Mouse (Mus musculus): ENCODE measurements around the gene Csnk1e. TPM values are rescaled to one million over a fixed set of nuclear protein-coding genes. Genes with fewer than 3 reads are reported as not detected.

Csnk1e gene
- polyA plus RNA-seq, 1 experiment from 2014 or later = 64.3 TPM

GRCm38 (mm10) chr15:79477227-79477626 is 21.9 kb upstream of the Csnk1e start:
- Histone ChIP-seq H3K27me3 (ENCODE audit: control insufficient read depth, insufficient read depth, low read length) (no peaks in the 10 kb centered on the region), H3K4me2 (replicated peaks; ENCODE audit: low read depth, low read length) (no peak overlapping the region), H3K36me3 (ENCODE audit: control insufficient read depth, insufficient read depth, low read length) (no peaks in the 10 kb centered on the region), H3K4me1 (ENCODE audit: control insufficient read depth, insufficient read depth, low read length) (no peaks in the 10 kb centered on the region), H3K4me3 (ENCODE audit: low read depth, low read length) (no peak overlapping the region), H3K9ac (replicated peaks; ENCODE audit: low read depth, low read length) (no peak overlapping the region), H3K27ac (ENCODE audit: low read length) (no peak overlapping the region), H3K9me3 (ENCODE audit: control insufficient read depth, low read depth, low read length) (no peaks in the 10 kb centered on the region)
- no peak for ATAC-seq (ENCODE audit: insufficient number of reproducible peaks, insufficient read depth, low FRiP score, low read depth)
- 40% methylated on average over 6 of the region's 6 CpGs for WGBS

- Histone ChIP-seq H3K4me3 (ENCODE audit: low read depth, low read length) (no peak overlapping the region), H3K36me3 (ENCODE audit: control insufficient read depth, insufficient read depth, low read length) (no peaks in the 10 kb centered on the region), H3K9ac (replicated peaks; ENCODE audit: low read depth, low read length) (no peak overlapping the region), H3K9me3 (ENCODE audit: control insufficient read depth, low read depth, low read length) (no peaks in the 10 kb centered on the region), H3K4me2 (replicated peaks; ENCODE audit: low read depth, low read length) (no peak overlapping the region), H3K4me1 (ENCODE audit: control insufficient read depth, insufficient read depth, low read length) (no peaks in the 10 kb centered on the region), H3K27ac (ENCODE audit: low read length) (no peak overlapping the region), H3K27me3 (ENCODE audit: control insufficient read depth, insufficient read depth, low read length) (no peaks in the 10 kb centered on the region)
- WGBS = 54% methylated on average over 12 of the region's 12 CpGs
- no peak for ATAC-seq (ENCODE audit: insufficient number of reproducible peaks, insufficient read depth, low FRiP score, low read depth)
Observed at GRCm38 (mm10) chr15:79473638-79474355, 18.4 kb upstream of the Csnk1e start.

- ATAC-seq (ENCODE audit: insufficient number of reproducible peaks, insufficient read depth, low FRiP score, low read depth) = no peak
- Histone ChIP-seq H3K27ac (ENCODE audit: low read length) (no peak overlapping the region), H3K9ac (replicated peaks; ENCODE audit: low read depth, low read length) (no peak overlapping the region), H3K4me3 (ENCODE audit: low read depth, low read length) (no peak overlapping the region), H3K9me3 (ENCODE audit: control insufficient read depth, low read depth, low read length) (no peaks in the 10 kb centered on the region), H3K36me3 (ENCODE audit: control insufficient read depth, insufficient read depth, low read length) (no peaks in the 10 kb centered on the region), H3K4me1 (ENCODE audit: control insufficient read depth, insufficient read depth, low read length) (no peaks in the 10 kb centered on the region), H3K27me3 (ENCODE audit: control insufficient read depth, insufficient read depth, low read length) (no peaks in the 10 kb centered on the region), H3K4me2 (replicated peaks; ENCODE audit: low read depth, low read length) (no peak overlapping the region)
- 85% methylated on average over 5 of the region's 5 CpGs for WGBS
Observed at GRCm38 (mm10) chr15:79473042-79473441, 17.7 kb upstream of the Csnk1e start.

GRCm38 (mm10) chr15:79471095-79471494 is 15.7 kb upstream of the Csnk1e start:
- Histone ChIP-seq H3K9ac (replicated peaks; ENCODE audit: low read depth, low read length) (no peak overlapping the region), H3K4me3 (ENCODE audit: low read depth, low read length) (no peak overlapping the region), H3K36me3 (ENCODE audit: control insufficient read depth, insufficient read depth, low read length) (no peaks in the 10 kb centered on the region), H3K4me2 (replicated peaks; ENCODE audit: low read depth, low read length) (no peak overlapping the region; the same call in 1 of the 2 replicates), H3K27ac (ENCODE audit: low read length) (no peak overlapping the region), H3K4me1 (ENCODE audit: control insufficient read depth, insufficient read depth, low read length) (no peaks in the 10 kb centered on the region), H3K27me3 (ENCODE audit: control insufficient read depth, insufficient read depth, low read length) (no peaks in the 10 kb centered on the region), H3K9me3 (ENCODE audit: control insufficient read depth, low read depth, low read length) (no peaks in the 10 kb centered on the region)
- 42% methylated on average over 10 of the region's 10 CpGs for WGBS
- ATAC-seq (ENCODE audit: insufficient number of reproducible peaks, insufficient read depth, low FRiP score, low read depth) = no peak

GRCm38 (mm10) chr15:79470583-79470982 is 15.2 kb upstream of the Csnk1e start:
- no peak overlapping the region for H3K27ac ChIP-seq (ENCODE audit: low read length)
- no peaks in the 10 kb centered on the region for H3K27me3 ChIP-seq (ENCODE audit: control insufficient read depth, insufficient read depth, low read length)
- no peak for ATAC-seq (ENCODE audit: insufficient number of reproducible peaks, insufficient read depth, low FRiP score, low read depth)
- H3K36me3 ChIP-seq (ENCODE audit: control insufficient read depth, insufficient read depth, low read length) = no peaks in the 10 kb centered on the region
- no peaks in the 10 kb centered on the region for H3K9me3 ChIP-seq (ENCODE audit: control insufficient read depth, low read depth, low read length)
- 0 out of 2 replicates have a peak overlapping the region, but pooled peaks have one; percentile 11 for H3K4me3 ChIP-seq (ENCODE audit: low read depth, low read length)
- H3K4me2 ChIP-seq (replicated peaks; ENCODE audit: low read depth, low read length) = peak overlapping the region; percentile 27
- no peak overlapping the region for H3K9ac ChIP-seq (replicated peaks; ENCODE audit: low read depth, low read length)
- H3K4me1 ChIP-seq (ENCODE audit: control insufficient read depth, insufficient read depth, low read length) = no peaks in the 10 kb centered on the region
- WGBS = 29% methylated on average over 17 of the region's 17 CpGs

- Histone ChIP-seq H3K4me1 (ENCODE audit: control insufficient read depth, insufficient read depth, low read length) (no peaks in the 10 kb centered on the region), H3K9me3 (ENCODE audit: control insufficient read depth, low read depth, low read length) (no peaks in the 10 kb centered on the region), H3K4me2 (replicated peaks; ENCODE audit: low read depth, low read length) (no peak overlapping the region), H3K27ac (ENCODE audit: low read length) (no peak overlapping the region), H3K36me3 (ENCODE audit: control insufficient read depth, insufficient read depth, low read length) (no peaks in the 10 kb centered on the region), H3K4me3 (ENCODE audit: low read depth, low read length) (no peak overlapping the region), H3K9ac (replicated peaks; ENCODE audit: low read depth, low read length) (no peak overlapping the region), H3K27me3 (ENCODE audit: control insufficient read depth, insufficient read depth, low read length) (no peaks in the 10 kb centered on the region)
- WGBS = 65% methylated on average over 5 of the region's 5 CpGs
- ATAC-seq (ENCODE audit: insufficient number of reproducible peaks, insufficient read depth, low FRiP score, low read depth) = no peak
Observed at GRCm38 (mm10) chr15:79469577-79469976, 14.2 kb upstream of the Csnk1e start.

- 6% methylated on average over 18 of the region's 18 CpGs for WGBS
- no peak overlapping the region for H3K9ac ChIP-seq (replicated peaks; ENCODE audit: low read depth, low read length)
Observed at GRCm38 (mm10) chr15:79466601-79467286, 11.4 kb upstream of the Csnk1e start.

GRCm38 (mm10) chr15:79456546-79456945 is 1.2 kb upstream of the Csnk1e start:
- Histone ChIP-seq H3K4me1 (ENCODE audit: control insufficient read depth, insufficient read depth, low read length) (0 out of 2 replicates have a peak, but pooled peaks cover 10% of the 10 kb centered on the region), H3K9me3 (ENCODE audit: control insufficient read depth, low read depth, low read length) (no peaks in the 10 kb centered on the region), H3K9ac (replicated peaks; ENCODE audit: low read depth, low read length) (no peak overlapping the region), H3K4me2 (replicated peaks; ENCODE audit: low read depth, low read length) (no peak overlapping the region), H3K27me3 (ENCODE audit: control insufficient read depth, insufficient read depth, low read length) (no peaks in the 10 kb centered on the region), H3K4me3 (ENCODE audit: low read depth, low read length) (no peak overlapping the region), H3K36me3 (ENCODE audit: control insufficient read depth, insufficient read depth, low read length) (no peaks in the 10 kb centered on the region), H3K27ac (ENCODE audit: low read length) (no peak overlapping the region)
- 70% methylated on average over 6 of the region's 6 CpGs for WGBS
- ATAC-seq (ENCODE audit: insufficient number of reproducible peaks, insufficient read depth, low FRiP score, low read depth) = no peak

More at GRCm38 (mm10) chr15:79466601-79467286, 11.4 kb upstream of the Csnk1e start:
- ATAC-seq (ENCODE audit: insufficient number of reproducible peaks, insufficient read depth, low FRiP score, low read depth) = peak; percentile 82; the same call in 1 of the 2 replicates
- H3K4me3 ChIP-seq (ENCODE audit: low read depth, low read length) = no peak overlapping the region
- no peaks in the 10 kb centered on the region for H3K4me1 ChIP-seq (ENCODE audit: control insufficient read depth, insufficient read depth, low read length)
- no peaks in the 10 kb centered on the region for H3K36me3 ChIP-seq (ENCODE audit: control insufficient read depth, insufficient read depth, low read length)
- no peak overlapping the region for H3K27ac ChIP-seq (ENCODE audit: low read length)
- no peak overlapping the region for H3K4me2 ChIP-seq (replicated peaks; ENCODE audit: low read depth, low read length)
- no peaks in the 10 kb centered on the region for H3K9me3 ChIP-seq (ENCODE audit: control insufficient read depth, low read depth, low read length)
- no peaks in the 10 kb centered on the region for H3K27me3 ChIP-seq (ENCODE audit: control insufficient read depth, insufficient read depth, low read length)

Measured in stomach, embryonic 14.5 days (tissue).